Mouse (Mus musculus): ENCODE data around the gene Pakap. TPM values are rescaled to one million over a fixed set of nuclear protein-coding genes. Genes with fewer than 3 reads are reported as not detected.

Pakap gene
- total and polyA plus RNA-seq, 2 experiments = 0.06 to 0.18 TPM

DNA sequence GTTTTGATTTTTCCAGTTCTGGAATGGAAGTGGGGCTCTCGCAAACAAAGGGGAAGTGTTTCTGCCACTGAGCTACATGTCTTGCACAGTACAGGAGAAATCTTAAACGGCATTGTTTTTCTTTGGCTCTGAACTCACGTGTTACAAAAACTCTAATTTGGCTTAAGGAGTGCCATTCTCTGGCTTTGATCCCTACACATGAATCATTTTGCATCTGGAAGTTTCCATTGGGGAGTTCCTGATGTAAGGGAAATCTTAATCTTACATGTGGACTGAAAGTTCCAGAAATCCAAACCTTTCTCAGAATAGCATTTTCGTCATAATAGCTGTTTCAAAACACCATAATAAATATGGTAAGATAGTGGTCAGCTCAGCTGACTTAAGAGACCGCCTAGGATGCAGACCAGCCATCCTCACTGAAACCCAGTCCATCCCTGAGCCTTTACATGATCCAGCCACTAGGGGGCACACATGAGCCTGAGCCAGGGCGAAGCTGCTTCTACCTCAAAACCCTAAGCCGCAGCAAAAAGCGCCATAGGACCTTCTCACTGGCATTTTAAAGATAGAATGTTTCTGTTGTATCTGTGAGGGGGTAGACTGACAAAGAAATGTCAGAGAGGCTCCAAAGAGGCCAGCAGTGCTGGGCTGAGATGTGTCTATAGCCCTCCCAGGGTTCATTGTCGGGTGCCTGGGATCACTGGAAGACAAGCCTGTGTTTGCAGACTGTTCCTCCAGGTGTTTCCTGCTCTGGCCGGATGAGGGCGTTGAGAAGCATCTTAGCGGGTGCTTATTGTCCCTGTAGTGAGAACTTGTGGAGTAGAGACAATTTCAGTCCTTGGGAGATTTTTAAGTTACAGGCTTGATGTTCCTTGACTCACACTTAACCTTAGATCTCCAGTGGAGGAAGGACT, 105.3 kb downstream of the Pakap start:
- Histone ChIP-seq H3K4me1 (ENCODE audit: control insufficient read depth, insufficient read depth, low read length) (peaks cover 2% of the 10 kb centered on the region), H3K27ac (replicated peaks; ENCODE audit: insufficient read depth, low read depth, low read length) (no peak overlapping the region), H3K79me2 (ENCODE audit: control insufficient read depth, insufficient read depth, low read length) (no peaks in the 10 kb centered on the region), H3K4me3 (ENCODE audit: insufficient read depth, low read depth, low read length) (no peak overlapping the region), H3K27me3 (ENCODE audit: control insufficient read depth, insufficient read depth, low read length) (peaks cover 2% of the 10 kb centered on the region; the same call in 1 of the 2 replicates), H3K9ac (ENCODE audit: low read depth, low read length) (no peak overlapping the region), H3K36me3 (ENCODE audit: control insufficient read depth, insufficient read depth, low read length) (no peaks in the 10 kb centered on the region)
- WGBS = 17% methylated on average over 12 of the region's 12 CpGs
- peak; percentile 49 for DNase-seq (ENCODE audit: extremely low read depth, low read depth, low spot score)
- TF ChIP-seq CTCF (IDR thresholded peaks at IDR 0.05; ENCODE audit: low read depth, low read length) (peak; percentile 98), POLR2A (IDR thresholded peaks at IDR 0.05; ENCODE audit: extremely low read depth, insufficient read depth, low read length) (no peak)

DNA sequence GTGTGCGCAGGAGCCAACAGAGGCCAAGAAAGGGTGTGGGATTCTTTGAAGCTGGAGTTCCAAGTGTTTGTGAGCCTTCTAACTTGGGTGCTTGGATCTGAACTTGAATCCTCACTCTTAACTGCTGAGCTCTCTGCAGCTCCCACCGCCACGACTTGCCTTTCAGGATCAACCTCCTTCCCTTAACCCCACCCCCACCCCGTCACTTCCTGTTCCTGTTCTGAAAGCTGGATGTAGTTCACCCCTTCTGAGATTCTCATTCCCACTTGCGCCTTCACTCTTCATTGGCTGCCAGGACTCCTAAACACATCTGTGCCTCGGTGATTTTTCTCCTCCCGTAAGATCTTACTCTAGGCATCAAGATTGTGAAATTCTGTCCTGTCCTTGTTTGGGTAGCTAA, 106.4 kb downstream of the Pakap start:
- 72% methylated on average over 7 of the region's 7 CpGs for WGBS
- no peak overlapping the region for H3K9ac ChIP-seq (ENCODE audit: low read depth, low read length)
- H3K27me3 ChIP-seq (ENCODE audit: control insufficient read depth, insufficient read depth, low read length) = peaks cover 2% of the 10 kb centered on the region; the same call in 1 of the 2 replicates
- H3K4me3 ChIP-seq (ENCODE audit: insufficient read depth, low read depth, low read length) = no peak overlapping the region
- no peak for DNase-seq (ENCODE audit: extremely low read depth, low read depth, low spot score)
- H3K4me1 ChIP-seq (ENCODE audit: control insufficient read depth, insufficient read depth, low read length) = peaks cover 2% of the 10 kb centered on the region
- peak overlapping the region; percentile 44; the same call in 1 of the 2 replicates for H3K27ac ChIP-seq (replicated peaks; ENCODE audit: insufficient read depth, low read depth, low read length)
- H3K36me3 ChIP-seq (ENCODE audit: control insufficient read depth, insufficient read depth, low read length) = no peaks in the 10 kb centered on the region
- TF ChIP-seq CTCF (IDR thresholded peaks at IDR 0.05; ENCODE audit: low read depth, low read length) (no peak), POLR2A (IDR thresholded peaks at IDR 0.05; ENCODE audit: extremely low read depth, insufficient read depth, low read length) (no peak)
- H3K79me2 ChIP-seq (ENCODE audit: control insufficient read depth, insufficient read depth, low read length) = no peaks in the 10 kb centered on the region

DNA sequence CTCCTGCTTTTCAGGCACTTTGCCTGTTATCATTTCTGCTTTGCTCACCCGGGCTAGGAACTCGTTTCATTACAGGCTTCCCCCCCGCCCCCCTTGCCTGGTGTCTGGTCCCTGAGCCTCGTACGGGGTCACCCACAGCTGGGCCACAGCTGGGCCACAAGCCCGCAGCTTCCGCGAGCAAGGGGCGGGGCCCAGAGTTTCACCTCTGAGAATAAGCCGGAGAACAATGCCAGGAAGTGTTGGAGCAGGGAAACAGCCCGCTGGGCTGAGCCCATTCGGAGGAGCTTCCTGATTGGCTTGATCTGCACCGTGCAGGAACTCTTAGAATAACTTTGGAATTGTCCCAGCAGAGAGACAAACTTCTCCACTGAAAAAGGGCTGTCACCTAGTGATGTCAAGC, 107.4 kb downstream of the Pakap start:
- no peak overlapping the region for H3K4me3 ChIP-seq (ENCODE audit: insufficient read depth, low read depth, low read length)
- DNase-seq (ENCODE audit: extremely low read depth, low read depth, low spot score) = peak; percentile 22

DNA sequence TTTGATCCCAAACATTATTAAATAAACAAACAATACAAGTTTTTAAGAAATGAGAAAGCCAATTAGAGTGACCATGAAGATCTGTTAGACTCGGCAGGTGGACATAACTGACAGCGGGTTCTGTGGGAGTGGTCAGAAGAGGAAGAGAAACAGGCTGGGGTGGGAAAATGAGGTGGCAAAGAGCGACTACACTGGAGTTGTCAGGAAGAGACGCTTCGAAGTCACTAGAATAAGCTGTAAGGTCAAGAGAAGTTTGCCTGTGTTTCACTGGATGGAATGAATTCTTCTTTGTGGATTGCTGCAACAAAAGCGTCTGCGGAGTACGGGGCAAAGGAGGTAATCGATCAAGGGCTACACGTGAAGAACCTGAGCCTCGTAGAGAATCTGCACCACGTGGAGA, 109.9 kb downstream of the Pakap start:
- H3K27me3 ChIP-seq (ENCODE audit: control insufficient read depth, insufficient read depth, low read length) = peaks cover 2% of the 10 kb centered on the region; the same call in 1 of the 2 replicates
- no peaks in the 10 kb centered on the region for H3K36me3 ChIP-seq (ENCODE audit: control insufficient read depth, insufficient read depth, low read length)
- WGBS = 81% methylated on average over 12 of the region's 12 CpGs
- H3K4me3 ChIP-seq (ENCODE audit: insufficient read depth, low read depth, low read length) = no peak overlapping the region
- DNase-seq (ENCODE audit: extremely low read depth, low read depth, low spot score) = no peak
- H3K27ac ChIP-seq (replicated peaks; ENCODE audit: insufficient read depth, low read depth, low read length) = no peak overlapping the region
- no peaks in the 10 kb centered on the region for H3K79me2 ChIP-seq (ENCODE audit: control insufficient read depth, insufficient read depth, low read length)
- peaks cover 2% of the 10 kb centered on the region for H3K4me1 ChIP-seq (ENCODE audit: control insufficient read depth, insufficient read depth, low read length)
- TF ChIP-seq POLR2A (IDR thresholded peaks at IDR 0.05; ENCODE audit: extremely low read depth, insufficient read depth, low read length) (no peak), CTCF (IDR thresholded peaks at IDR 0.05; ENCODE audit: low read depth, low read length) (no peak)
- H3K9ac ChIP-seq (ENCODE audit: low read depth, low read length) = no peak overlapping the region

More for the DNA sequence above, 107.4 kb downstream of the Pakap start:
- TF ChIP-seq CTCF (IDR thresholded peaks at IDR 0.05; ENCODE audit: low read depth, low read length) (no peak), POLR2A (IDR thresholded peaks at IDR 0.05; ENCODE audit: extremely low read depth, insufficient read depth, low read length) (no peak)
- Histone ChIP-seq H3K9ac (ENCODE audit: low read depth, low read length) (no peak overlapping the region), H3K27ac (replicated peaks; ENCODE audit: insufficient read depth, low read depth, low read length) (peak overlapping the region; percentile 62; the same call in 1 of the 2 replicates), H3K27me3 (ENCODE audit: control insufficient read depth, insufficient read depth, low read length) (peaks cover 2% of the 10 kb centered on the region; the same call in 1 of the 2 replicates), H3K79me2 (ENCODE audit: control insufficient read depth, insufficient read depth, low read length) (no peaks in the 10 kb centered on the region), H3K4me1 (ENCODE audit: control insufficient read depth, insufficient read depth, low read length) (peaks cover 2% of the 10 kb centered on the region), H3K36me3 (ENCODE audit: control insufficient read depth, insufficient read depth, low read length) (no peaks in the 10 kb centered on the region)
- WGBS = 5% methylated on average over 13 of the region's 13 CpGs

DNA sequence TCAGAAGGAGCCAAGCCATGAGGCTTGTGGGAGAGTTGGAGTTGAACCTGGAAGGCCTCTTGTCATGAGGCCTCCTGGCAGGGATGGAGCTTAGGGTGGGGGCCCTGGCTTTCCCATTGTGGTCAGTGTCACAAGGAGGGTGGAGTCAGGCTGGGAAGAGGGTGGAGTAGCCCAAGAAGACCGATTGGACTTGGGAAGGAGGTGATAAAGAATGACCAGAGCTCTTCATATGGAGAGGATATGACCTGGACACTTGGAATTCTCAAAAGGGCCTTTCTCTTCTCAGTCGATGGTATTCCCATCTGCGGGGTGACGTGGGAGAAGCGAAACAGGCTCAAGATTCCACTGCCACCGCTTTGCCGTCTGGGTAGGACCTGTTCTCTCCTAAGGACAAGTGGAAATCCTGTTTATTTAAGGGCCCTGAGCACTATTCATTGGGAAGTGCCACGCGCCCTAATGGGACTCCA, 111.0 kb downstream of the Pakap start:
- H3K27me3 ChIP-seq (ENCODE audit: control insufficient read depth, insufficient read depth, low read length) = peaks cover 2% of the 10 kb centered on the region; the same call in 1 of the 2 replicates
- peak overlapping the region; percentile 12; the same call in 1 of the 2 replicates for H3K27ac ChIP-seq (replicated peaks; ENCODE audit: insufficient read depth, low read depth, low read length)
- H3K9ac ChIP-seq (ENCODE audit: low read depth, low read length) = no peak overlapping the region
- no peak for TF ChIP-seq POLR2A (IDR thresholded peaks at IDR 0.05; ENCODE audit: extremely low read depth, insufficient read depth, low read length)
- peaks cover 2% of the 10 kb centered on the region for H3K4me1 ChIP-seq (ENCODE audit: control insufficient read depth, insufficient read depth, low read length)
- no peaks in the 10 kb centered on the region for H3K36me3 ChIP-seq (ENCODE audit: control insufficient read depth, insufficient read depth, low read length)
- WGBS = 69% methylated on average over 9 of the region's 9 CpGs
- H3K79me2 ChIP-seq (ENCODE audit: control insufficient read depth, insufficient read depth, low read length) = no peaks in the 10 kb centered on the region
- no peak for DNase-seq (ENCODE audit: extremely low read depth, low read depth, low spot score)
- H3K4me3 ChIP-seq (ENCODE audit: insufficient read depth, low read depth, low read length) = no peak overlapping the region

Data from liver, adult 2 months (tissue).